8 mouse cellular contexts compared by ENCODE assay signal in the genomic region with DNA sequence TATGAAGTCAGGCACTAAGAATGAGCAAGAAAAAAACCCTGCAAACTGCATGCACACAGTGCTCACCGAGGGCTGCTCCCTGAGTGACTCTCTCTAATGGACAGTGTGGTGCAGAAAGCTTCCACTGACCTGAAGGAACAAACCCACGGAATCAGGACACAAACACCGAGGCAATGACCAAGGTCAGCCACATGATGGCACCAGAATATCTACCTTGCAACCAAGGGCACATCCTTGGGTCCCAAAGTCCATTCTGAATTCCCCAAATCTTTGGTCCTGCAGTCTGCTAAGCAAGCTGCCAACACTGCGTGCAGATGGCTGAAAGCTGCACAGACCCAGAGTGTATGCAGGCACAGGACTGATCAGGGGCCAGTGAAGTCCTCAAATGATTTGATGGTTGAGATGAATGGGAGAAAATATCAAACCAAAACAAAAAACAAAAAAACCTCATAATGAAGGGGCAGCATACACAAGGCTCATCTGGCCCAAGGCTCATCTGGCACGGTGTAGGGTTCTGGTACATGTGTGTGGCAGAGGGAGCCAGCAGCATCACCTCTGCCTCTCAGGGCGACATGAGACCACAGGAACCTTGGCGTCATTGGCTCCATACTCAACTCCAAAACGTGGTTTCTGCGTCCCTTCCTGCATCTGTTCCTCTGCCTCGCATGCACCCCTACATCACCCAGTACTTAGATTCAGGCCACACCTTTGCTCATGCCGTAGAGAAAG.
A peak's percentile ranks its signal among the peaks of the same experiment; 100 is the strongest.
DNase-seq lines count a peak whose midpoint lies in the region; ATAC-seq and TF ChIP-seq lines count a peak whose summit lies in the region.

No protein-coding gene starts in this region.

- H3K4me1 ChIP-seq in cortical plate, adult 2 months (ENCODE audit: control insufficient read depth, insufficient read depth, low read length): no peaks in the 10 kb centered on the region
- no peaks in the 10 kb centered on the region for H3K4me1 ChIP-seq in hindbrain, embryonic 15.5 days (replicated peaks)
- no peaks in the 10 kb centered on the region for H3K4me1 ChIP-seq in limb, embryonic 14.5 days (ENCODE audit: control insufficient read depth, insufficient read depth, low read length)
- no peaks in the 10 kb centered on the region for H3K4me1 ChIP-seq in neural tube, embryonic 11.5 days (ENCODE audit: control insufficient read depth, insufficient read depth, low read length)

- H3K36me3 ChIP-seq in hindbrain, embryonic 15.5 days: peaks cover 39% of the 10 kb centered on the region
- peaks cover 82% of the 10 kb centered on the region for H3K36me3 ChIP-seq in limb, embryonic 14.5 days (ENCODE audit: control insufficient read depth, insufficient read depth, low read length)
- peaks cover 12% of the 10 kb centered on the region for H3K36me3 ChIP-seq in neural tube, embryonic 11.5 days (ENCODE audit: control insufficient read depth, insufficient read depth, low read length)

- intact Hi-C loops in gastrocnemius, adult 2 months (cut with DNase I): loop anchor here (10.0 kb wide), 1 partner anchor 209 kb away; no protein-coding TSS in a partner anchor

- TF ChIP-seq CTCF in gastrocnemius, adult 2 months (IDR thresholded peaks at IDR 0.05): peak; percentile 72
- peak; percentile 77 for TF ChIP-seq CTCF in cortical plate, adult 2 months (IDR thresholded peaks at IDR 0.05; ENCODE audit: extremely low read depth, insufficient read depth, low read length)

- H3K27me3 ChIP-seq in hindbrain, embryonic 15.5 days: no peaks in the 10 kb centered on the region
- H3K27me3 ChIP-seq in limb, embryonic 14.5 days (ENCODE audit: control insufficient read depth, insufficient read depth, low read length): no peaks in the 10 kb centered on the region
- H3K27me3 ChIP-seq in neural tube, embryonic 11.5 days (ENCODE audit: control insufficient read depth, insufficient read depth, low read length): no peaks in the 10 kb centered on the region

- no peaks in the 10 kb centered on the region for H3K9me3 ChIP-seq in hindbrain, embryonic 15.5 days
- H3K9me3 ChIP-seq in limb, embryonic 14.5 days (ENCODE audit: control insufficient read depth, low read length): no peaks in the 10 kb centered on the region
- H3K9me3 ChIP-seq in neural tube, embryonic 11.5 days (ENCODE audit: control insufficient read depth, low read length): no peaks in the 10 kb centered on the region

- 0 out of 2 replicates have a peak, but pooled peaks have one; percentile 40 for ATAC-seq in hindbrain, embryonic 15.5 days (ENCODE audit: low FRiP score, low read depth)
- no peak for ATAC-seq in limb, embryonic 14.5 days (ENCODE audit: low FRiP score, low read depth)
- no peak for ATAC-seq in neural tube, embryonic 11.5 days (ENCODE audit: insufficient read depth, low FRiP score, low TSS enrichment)
- no peak for ATAC-seq in erythroid progenitor cell, adult 5-6 weeks (replicated peaks; ENCODE audit: low FRiP score, poor library complexity, severe bottlenecking)

- no peak overlapping the region for H3K9ac ChIP-seq in hindbrain, embryonic 15.5 days
- H3K9ac ChIP-seq in limb, embryonic 14.5 days (ENCODE audit: low read depth, low read length, severe bottlenecking): no peak overlapping the region
- H3K9ac ChIP-seq in neural tube, embryonic 11.5 days (ENCODE audit: low read length): no peak overlapping the region

- 75% methylated on average over 11 of the region's 11 CpGs for WGBS in hindbrain, embryonic 15.5 days
- 76% methylated on average over 11 of the region's 11 CpGs for WGBS in limb, embryonic 14.5 days
- 80% methylated on average over 11 of the region's 11 CpGs for WGBS in neural tube, embryonic 11.5 days

- no peak overlapping the region for H3K4me2 ChIP-seq in hindbrain, embryonic 15.5 days
- no peak overlapping the region for H3K4me2 ChIP-seq in limb, embryonic 14.5 days (replicated peaks; ENCODE audit: low read depth, low read length, severe bottlenecking)
- no peak overlapping the region for H3K4me2 ChIP-seq in neural tube, embryonic 11.5 days (ENCODE audit: low read depth)

- H3K27ac ChIP-seq in gastrocnemius, adult 2 months: no peak overlapping the region
- no peak overlapping the region for H3K27ac ChIP-seq in cortical plate, adult 2 months (ENCODE audit: insufficient read depth, low read length)
- H3K27ac ChIP-seq in hindbrain, embryonic 15.5 days (replicated peaks): no peak overlapping the region
- no peak overlapping the region for H3K27ac ChIP-seq in limb, embryonic 14.5 days (replicated peaks; ENCODE audit: low read depth, low read length)
- H3K27ac ChIP-seq in neural tube, embryonic 11.5 days (ENCODE audit: low read depth, low read length): no peak overlapping the region

- no peak overlapping the region for H3K4me3 ChIP-seq in gastrocnemius, adult 2 months
- no peak overlapping the region for H3K4me3 ChIP-seq in cortical plate, adult 2 months (ENCODE audit: insufficient read depth, low read length)
- no peak overlapping the region for H3K4me3 ChIP-seq in hindbrain, embryonic 15.5 days
- H3K4me3 ChIP-seq in limb, embryonic 14.5 days (replicated peaks; ENCODE audit: low read length): no peak overlapping the region
- H3K4me3 ChIP-seq in neural tube, embryonic 11.5 days (ENCODE audit: low read depth, low read length): no peak overlapping the region

- TF ChIP-seq POLR2A in cortical plate, adult 2 months (IDR thresholded peaks at IDR 0.05; ENCODE audit: extremely low read depth, insufficient read depth, low read length): no peak
- TF ChIP-seq POLR2A in limb, embryonic 14.5 days (IDR thresholded peaks at IDR 0.05; ENCODE audit: borderline replicate concordance, extremely low read depth, insufficient read depth, insufficient read length): no peak

- DNase-seq in gastrocnemius, adult 2 months: peak; percentile 48
- DNase-seq in gastrocnemius, postnatal 25 days: no peak
- DNase-seq in WW6 (ENCODE audit: low read depth, low spot score): peak; percentile 29
- peak; percentile 30 for DNase-seq in limb, embryonic 14.5 days (ENCODE audit: low spot score)
- DNase-seq in neural tube, embryonic 11.5 days (ENCODE audit: low spot score): peak; percentile 56
